Mouse (Mus musculus) stomach, postnatal 0 days (tissue): ENCODE measurements at regions not wholly inside any gene's neighbourhood (a gene's known extent, or its start where the extent isn't known, plus 50 kb on each side); places are given as distances from the start of the nearest gene placed in this dataset.

Source experiments
- ATAC-seq: fragments of 200-750 bp; cut with Nextera tagmentation; 2 replicates; pipeline ENCODE4 v1.8.0; 2017; ENCODE audit not compliant: low FRiP score, low TSS enrichment
- DNase-seq: peaks from one replicate; pipeline ENCODE4 v3.0.0-alpha.2; 2016; ENCODE audit warnings: low spot score
- H3K27ac ChIP-seq: fragments of 300-500 bp; sonication (generic); replicated peaks from 2 replicates; pipeline ENCODE4 v1.5.1; 2014; ENCODE audit warnings: mild to moderate bottlenecking, control low read depth
- H3K27me3 ChIP-seq: fragments of 300-500 bp; sonication (generic); 2 replicates; pipeline ENCODE4 v1.6.1; 2014; ENCODE audit warnings: low read length; ENCODE audit not compliant: control insufficient read depth, insufficient read depth
- H3K36me3 ChIP-seq: fragments of 300-500 bp; sonication (generic); 2 replicates; pipeline ENCODE4 v1.6.1; 2014; ENCODE audit warnings: low read length, mixed read lengths; ENCODE audit not compliant: control insufficient read depth, insufficient read depth
- H3K4me1 ChIP-seq: fragments of 300-500 bp; sonication (generic); replicated peaks from 2 replicates; pipeline ENCODE4 v1.6.1; 2014; ENCODE audit warnings: antibody characterized with exemption; ENCODE audit not compliant: control insufficient read depth, insufficient read depth
- H3K4me2 ChIP-seq: fragments of 300-500 bp; sonication (generic); replicated peaks from 2 replicates; pipeline ENCODE4 v1.6.1; 2014; ENCODE audit warnings: low read depth, mild to moderate bottlenecking, control low read depth, moderate library complexity
- H3K4me3 ChIP-seq: fragments of 300-500 bp; sonication (generic); 2 replicates; pipeline ENCODE4 v1.5.1; 2014; ENCODE audit warnings: low read depth, low read length, control low read depth
- H3K9ac ChIP-seq: fragments of 300-500 bp; sonication (generic); 2 replicates; pipeline ENCODE4 v1.6.1; 2014; ENCODE audit warnings: mild to moderate bottlenecking, low read length, control low read depth, mixed read lengths
- H3K9me3 ChIP-seq: fragments of 300-500 bp; sonication (generic); 2 replicates; pipeline ENCODE4 v1.6.1; 2016; ENCODE audit warnings: low read length; ENCODE audit not compliant: control insufficient read depth
- CTCF ChIP-seq: IDR thresholded peaks from 2 replicates; pipeline ENCODE4 v1.5.1; 2016; ENCODE audit warnings: antibody characterized with exemption, low read depth, mild to moderate bottlenecking, moderate library complexity
- EP300 ChIP-seq: optimal IDR thresholded peaks from 2 replicates; pipeline ENCODE3; 2016; ENCODE audit warnings: antibody characterized with exemption
- WGBS: fragments of 180-500 bp; shearing (Covaris S2); extraction: QIAGEN DNeasy Blood & Tissue Kit; methylation state at CpG from one replicate; pipeline ENCODE4 v1.1.7; 2014; 5-methylcytosine and 5-hydroxymethylcytosine counted together

GRCm38 (mm10) chr15:24296798-24297197 is 1116.8 kb downstream of the Basp1 start:
- Histone ChIP-seq H3K36me3 (no peaks in the 10 kb centered on the region), H3K4me3 (no peak overlapping the region), H3K27ac (no peak overlapping the region), H3K4me1 (no peaks in the 10 kb centered on the region), H3K4me2 (no peak overlapping the region), H3K9me3 (no peaks in the 10 kb centered on the region), H3K9ac (no peak overlapping the region), H3K27me3 (no peaks in the 10 kb centered on the region)
- 93% methylated on average over 7 of the region's 7 CpGs for WGBS
- no peak for DNase-seq
- TF ChIP-seq EP300 (no peak), CTCF (no peak)
- no peak for ATAC-seq

GRCm38 (mm10) chr15:24275100-24275499 is 1138.5 kb downstream of the Basp1 start:
- Histone ChIP-seq H3K4me1 (no peaks in the 10 kb centered on the region), H3K27me3 (no peaks in the 10 kb centered on the region), H3K27ac (no peak overlapping the region), H3K9ac (no peak overlapping the region), H3K4me3 (no peak overlapping the region), H3K9me3 (no peaks in the 10 kb centered on the region), H3K36me3 (no peaks in the 10 kb centered on the region), H3K4me2 (no peak overlapping the region)
- WGBS: 67% methylated on average over 5 of the region's 5 CpGs
- TF ChIP-seq CTCF: no peak
- no peak for TF ChIP-seq EP300
- ATAC-seq (no peak), DNase-seq (no peak)

GRCm38 (mm10) chr15:24267360-24267759 is 1146.2 kb downstream of the Basp1 start:
- Histone ChIP-seq H3K4me1 (no peaks in the 10 kb centered on the region), H3K4me2 (no peak overlapping the region), H3K9me3 (no peaks in the 10 kb centered on the region), H3K27ac (no peak overlapping the region), H3K9ac (no peak overlapping the region), H3K4me3 (no peak overlapping the region), H3K36me3 (no peaks in the 10 kb centered on the region), H3K27me3 (no peaks in the 10 kb centered on the region)
- TF ChIP-seq EP300: no peak
- TF ChIP-seq CTCF: no peak
- no peak for ATAC-seq
- no peak for DNase-seq
